Mouse (Mus musculus) adrenal gland, postnatal 4 days (tissue): ENCODE results near the gene Sytl2. TPM values are rescaled to one million over a fixed set of nuclear protein-coding genes. Genes with fewer than 3 reads are reported as not detected.
A peak's percentile ranks its signal among the peaks of the same experiment; 100 is the strongest.

Source experiments
- DNase-seq, 2 experiments: peaks; one replicate each; pipeline ENCODE4 v3.0.0; 2021 to 2022; ENCODE audit warnings: low spot score in 2 of 2, mixed read lengths in 2 of 2
- total RNA-seq, 2 experiments: library from RNA; stranded (reverse); gene quantifications; 2 replicates each; pipeline ENCODE4 v1.2.3; 2021

The Sytl2 gene
- total RNA-seq, 2 experiments from 2014 or later = 9.1 to 17.2 TPM

- peak; percentile 45 to 78 for DNase-seq
These were observed 154.9 kb downstream of the Sytl2 start, which contains the start of gene Tmem126a for GRCm38 (mm10) chr7:90456845-90457468. Gene Tmem126a (minus strand): TSS chr7:90457229.

GRCm38 (mm10) chr7:90457517-90457916 lies 155.5 kb downstream of the Sytl2 start:
- DNase-seq = no peak

Other genes with a start within 250 kb of the Sytl2 start
- gene Picalm, start 172.0 kb upstream of the Sytl2 start, total RNA-seq = 100 to 1,000 TPM; 198 to 211 TPM
- gene Ccdc83, start 36.5 kb upstream of the Sytl2 start, total RNA-seq = not detected
- 1 to 10 TPM; 1.0 to 1.1 TPM for gene Ccdc89, start 124.3 kb downstream of the Sytl2 start, total RNA-seq
- 10 to 100 TPM; 82.8 to 90.3 TPM for gene Crebzf, start 140.5 kb downstream of the Sytl2 start, total RNA-seq
- gene Tmem126a, start 155.0 kb downstream of the Sytl2 start, total RNA-seq = 10 to 100 TPM; 47.8 to 55.6 TPM
- gene Tmem126b, start 173.7 kb downstream of the Sytl2 start, total RNA-seq = 10 to 100 TPM; 19.0 to 19.3 TPM
- gene Dlg2, start 174.4 kb downstream of the Sytl2 start, total RNA-seq = 10 to 100 TPM; 82.3 to 86.9 TPM